Mouse (Mus musculus) embryonic facial prominence, embryonic 15.5 days (tissue): ENCODE data around the gene Ccdc88b. TPM values are rescaled to one million over a fixed set of nuclear protein-coding genes. Genes with fewer than 3 reads are reported as not detected.
"Not testable (repeated sequence)": the region's sequence is repeated elsewhere in the genome, so short reads cannot be mapped to it uniquely, and the experiment has no call there.

Experiments
- ATAC-seq: fragments of 200-750 bp; cut with Nextera tagmentation; 2 replicates; pipeline ENCODE4 v1.8.0; 2017; ENCODE audit warnings: low read depth, moderate TSS enrichment; ENCODE audit not compliant: insufficient number of reproducible peaks, low FRiP score, low TSS enrichment
- H3K27ac ChIP-seq: fragments of 300-500 bp; sonication (generic); replicated peaks from 2 replicates; pipeline ENCODE4 v1.5.1; 2015; ENCODE audit warnings: mild to moderate bottlenecking, inconsistent platforms
- H3K27me3 ChIP-seq: fragments of 300-500 bp; sonication (generic); 2 replicates; pipeline ENCODE4 v1.6.1; 2015; ENCODE audit warnings: inconsistent platforms
- H3K36me3 ChIP-seq: fragments of 300-500 bp; sonication (generic); 2 replicates; pipeline ENCODE4 v1.6.1; 2015; ENCODE audit warnings: mild to moderate bottlenecking, inconsistent platforms
- H3K4me1 ChIP-seq: fragments of 300-500 bp; sonication (generic); 2 replicates; pipeline ENCODE4 v1.6.1; 2015; ENCODE audit warnings: inconsistent platforms
- H3K4me2 ChIP-seq: fragments of 300-500 bp; sonication (generic); replicated peaks from 2 replicates; pipeline ENCODE4 v1.6.1; 2015; ENCODE audit warnings: mild to moderate bottlenecking, inconsistent platforms
- H3K4me3 ChIP-seq: fragments of 300-500 bp; sonication (generic); replicated peaks from 2 replicates; pipeline ENCODE4 v1.5.1; 2015; ENCODE audit warnings: mild to moderate bottlenecking, inconsistent platforms
- H3K9ac ChIP-seq: fragments of 300-500 bp; sonication (generic); 2 replicates; pipeline ENCODE4 v1.6.1; 2015; ENCODE audit warnings: inconsistent platforms
- H3K9me3 ChIP-seq: fragments of 300-500 bp; sonication (generic); replicated peaks from 2 replicates; pipeline ENCODE4 v1.6.1; 2016; ENCODE audit warnings: inconsistent platforms
- WGBS: fragments of 180-500 bp; shearing (Covaris S2); methylation state at CpG from one replicate; pipeline ENCODE4 v1.1.7; 2015; 5-methylcytosine and 5-hydroxymethylcytosine counted together
- polyA plus RNA-seq: library from polyadenylated mRNA; unstranded; fragments of >200 nt; fragmentation: Nextera tagmentation; extraction: Ambion mirVana; gene quantifications from 2 replicates; pipeline ENCODE4 v1.2.1, GENCODE M21; 2015

The Ccdc88b gene
- polyA plus RNA-seq = 0.80 and 1.8 TPM in 2 replicates

DNA sequence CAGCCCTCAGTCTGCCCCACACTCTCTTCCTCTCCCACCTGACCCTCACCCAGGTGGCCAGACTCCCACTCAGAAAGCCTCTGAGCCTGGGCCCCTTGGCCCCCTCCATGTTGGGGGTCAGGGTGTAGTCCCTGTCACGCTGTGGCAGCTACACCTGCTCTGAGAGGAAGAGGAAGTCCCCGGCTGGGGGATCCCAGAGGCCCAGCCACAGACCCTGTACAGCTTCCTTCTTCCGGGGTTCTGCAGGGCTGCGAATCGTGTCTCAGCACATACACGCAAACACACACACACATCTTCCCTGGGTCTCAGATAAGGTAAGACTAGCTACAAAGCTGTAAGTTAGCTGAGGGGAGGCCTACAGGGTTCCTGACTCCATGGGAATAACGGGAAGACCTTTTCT is at the start of gene Ccdc88b:
Gene Ccdc88b, minus strand, starts transcription at position 181 of the 400 bp plus-strand sequence.
- Histone ChIP-seq H3K27me3 (peaks cover 18% of the 10 kb centered on the region), H3K9me3 (no peaks in the 10 kb centered on the region), H3K4me2 (no peak within 1 kb of the TSS), H3K4me1 (peaks cover 15% of the 10 kb centered on the region), H3K4me3 (no peak within 1 kb of the TSS), H3K9ac (no peak within 1 kb of the TSS), H3K27ac (0 out of 2 replicates have a peak within 1 kb of the TSS, but pooled peaks have one; percentile 28), H3K36me3 (no peaks in the 10 kb centered on the region)
- ATAC-seq = no peak
- WGBS = 68% methylated on average over 7 of the region's 7 CpGs

DNA sequence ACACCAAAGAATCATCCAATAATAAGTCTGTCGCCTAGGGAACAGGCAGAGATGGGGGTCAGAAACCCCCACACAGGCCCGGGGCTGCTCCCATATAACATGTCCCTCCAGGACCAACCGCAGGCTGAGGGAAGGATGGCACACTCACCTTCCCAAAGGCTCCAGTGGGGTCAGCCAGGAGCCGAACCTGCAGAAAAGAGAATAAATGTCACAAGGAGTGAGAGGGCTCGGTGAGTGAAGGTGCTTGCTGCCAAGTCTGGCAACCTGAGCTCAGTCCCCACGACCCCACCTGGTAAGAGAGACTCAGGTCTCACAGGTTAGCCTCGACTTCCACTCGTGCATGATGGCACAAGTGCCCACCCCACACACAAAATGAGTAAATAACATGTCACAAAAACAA is 49.1 kb upstream of the Ccdc88b start:
- H3K27me3 ChIP-seq = no peaks in the 10 kb centered on the region
- H3K4me2 ChIP-seq = no peak overlapping the region
- WGBS = 86% methylated on average over 8 of the region's 8 CpGs
- no peak overlapping the region for H3K27ac ChIP-seq
- no peak for ATAC-seq
- H3K9ac ChIP-seq = no peak overlapping the region
- no peak overlapping the region for H3K4me3 ChIP-seq
- H3K9me3 ChIP-seq = no peaks in the 10 kb centered on the region
- peaks cover 26% of the 10 kb centered on the region for H3K4me1 ChIP-seq
- H3K36me3 ChIP-seq = peaks cover 37% of the 10 kb centered on the region

DNA sequence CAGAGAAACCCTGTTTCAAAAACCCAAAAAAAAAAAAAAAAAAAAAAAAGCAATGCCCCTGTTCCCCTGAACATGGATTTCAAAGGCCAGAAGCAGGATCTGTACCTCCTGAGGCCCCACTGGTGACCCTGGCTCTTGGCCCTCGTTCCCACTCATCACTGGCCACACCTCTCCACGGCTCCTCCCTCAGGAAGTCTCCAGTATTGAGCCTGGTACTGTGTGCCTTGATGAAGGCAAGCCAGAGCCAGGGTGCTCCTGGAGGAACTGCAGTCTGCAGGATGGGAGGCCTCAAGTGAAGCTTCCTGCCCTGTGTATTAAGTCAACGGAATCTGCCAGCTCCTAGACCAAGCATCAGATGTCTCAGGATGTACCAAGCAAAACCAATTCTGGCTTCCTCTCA is 48.2 kb upstream of the Ccdc88b start:
- Histone ChIP-seq H3K36me3 (peaks cover 28% of the 10 kb centered on the region), H3K9me3 (no peaks in the 10 kb centered on the region), H3K27ac (no peak overlapping the region), H3K4me2 (no peak overlapping the region), H3K4me1 (peaks cover 19% of the 10 kb centered on the region), H3K27me3 (no peaks in the 10 kb centered on the region), H3K9ac (no peak overlapping the region), H3K4me3 (no peak overlapping the region)
- no peak for ATAC-seq
- 83% methylated on average over 3 of the region's 3 CpGs for WGBS

DNA sequence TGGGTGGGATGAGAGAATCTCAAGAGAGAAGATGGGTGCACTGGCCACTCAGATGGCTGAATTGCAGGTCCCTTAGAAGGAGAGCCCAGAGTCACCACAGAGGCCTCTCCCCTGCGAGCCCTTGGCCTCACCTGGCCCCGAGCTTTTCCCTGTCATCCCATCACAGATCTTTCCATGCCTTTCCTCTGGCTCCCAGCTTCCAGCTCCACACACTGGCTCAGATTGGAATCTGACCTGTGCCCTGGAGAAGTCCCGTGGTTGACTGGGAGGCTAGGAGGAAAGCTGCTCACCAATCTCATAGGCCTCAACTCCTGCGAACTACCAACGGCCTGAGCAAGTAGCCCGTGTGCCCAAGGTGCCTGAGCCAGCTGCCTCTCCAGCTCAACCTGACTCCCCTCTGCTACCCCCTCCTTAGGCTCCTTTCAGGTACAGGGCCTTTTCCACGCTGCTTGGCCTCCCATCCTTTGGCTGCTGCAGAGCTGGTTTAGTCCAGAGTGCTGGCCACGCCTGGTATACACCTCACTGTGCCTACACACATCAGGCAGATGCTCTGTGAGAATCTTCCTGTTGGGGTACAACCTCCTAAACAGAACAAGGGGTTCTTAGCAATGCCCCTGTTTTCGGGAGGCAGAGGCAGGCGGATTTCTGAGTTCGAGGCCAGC is 47.6 kb upstream of the Ccdc88b start:
- ATAC-seq = no peak
- H3K27me3 ChIP-seq = no peaks in the 10 kb centered on the region
- 87% methylated on average over 11 of the region's 11 CpGs for WGBS
- no peak overlapping the region for H3K4me3 ChIP-seq
- no peak overlapping the region for H3K4me2 ChIP-seq
- H3K36me3 ChIP-seq = peaks cover 26% of the 10 kb centered on the region
- H3K9ac ChIP-seq = no peak overlapping the region
- no peak overlapping the region for H3K27ac ChIP-seq
- H3K9me3 ChIP-seq = no peaks in the 10 kb centered on the region
- peaks cover 15% of the 10 kb centered on the region for H3K4me1 ChIP-seq

DNA sequence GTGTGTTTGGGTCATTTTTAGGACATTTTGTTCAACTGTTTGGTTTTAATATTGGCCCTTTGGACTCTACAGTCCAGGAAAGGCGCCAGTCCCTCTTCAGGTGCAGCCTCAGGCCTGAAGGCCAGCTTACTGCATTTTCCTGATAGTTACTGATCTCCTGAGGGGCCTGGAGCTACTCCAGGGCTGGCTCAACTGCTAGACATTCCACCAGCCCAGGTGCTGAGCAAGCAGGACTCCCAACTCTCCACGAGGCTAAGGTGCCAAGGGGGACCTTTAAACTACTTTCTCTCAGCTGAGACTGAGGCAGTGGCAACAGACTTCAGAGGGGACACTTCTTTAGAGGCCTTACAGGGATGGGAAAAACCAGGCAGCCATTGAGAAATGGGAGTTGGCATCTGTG is 46.8 kb upstream of the Ccdc88b start:
- WGBS = 84% methylated on average over 2 of the region's 2 CpGs
- Histone ChIP-seq H3K36me3 (peaks cover 26% of the 10 kb centered on the region), H3K4me2 (no peak overlapping the region)

DNA sequence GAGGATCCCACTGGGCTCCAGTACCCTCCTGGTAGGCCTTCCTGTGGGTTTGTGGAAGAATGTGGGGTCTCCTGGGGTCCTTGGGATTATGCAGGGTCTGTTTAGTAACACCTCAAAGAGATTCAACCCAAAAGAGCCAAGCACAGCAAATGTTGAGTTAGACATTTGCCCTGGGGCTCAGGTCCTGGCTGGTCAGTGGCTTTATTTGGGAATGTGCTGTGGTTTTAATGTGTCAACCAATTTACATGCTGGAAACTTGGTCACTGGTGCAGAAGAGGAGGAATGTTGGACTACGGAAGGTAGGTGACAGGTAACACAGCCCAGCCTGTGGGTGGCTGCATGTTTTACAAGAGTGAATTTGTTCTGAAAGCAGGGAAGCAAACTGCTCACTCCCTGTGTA is 45.0 kb upstream of the Ccdc88b start:
- WGBS = 100% methylated on average over 1 of the region's 1 CpGs
- Histone ChIP-seq H3K4me2 (no peak overlapping the region), H3K9ac (no peak overlapping the region), H3K9me3 (no peaks in the 10 kb centered on the region), H3K36me3 (peaks cover 26% of the 10 kb centered on the region), H3K4me3 (no peak overlapping the region), H3K27ac (no peak overlapping the region), H3K27me3 (no peaks in the 10 kb centered on the region), H3K4me1 (peaks cover 8% of the 10 kb centered on the region)
- no peak for ATAC-seq

More for the DNA sequence above, 46.8 kb upstream of the Ccdc88b start:
- Histone ChIP-seq H3K4me1 (peaks cover 15% of the 10 kb centered on the region), H3K9ac (no peak overlapping the region), H3K27me3 (no peaks in the 10 kb centered on the region), H3K9me3 (no peaks in the 10 kb centered on the region), H3K27ac (no peak overlapping the region), H3K4me3 (no peak overlapping the region)
- ATAC-seq = no peak

DNA sequence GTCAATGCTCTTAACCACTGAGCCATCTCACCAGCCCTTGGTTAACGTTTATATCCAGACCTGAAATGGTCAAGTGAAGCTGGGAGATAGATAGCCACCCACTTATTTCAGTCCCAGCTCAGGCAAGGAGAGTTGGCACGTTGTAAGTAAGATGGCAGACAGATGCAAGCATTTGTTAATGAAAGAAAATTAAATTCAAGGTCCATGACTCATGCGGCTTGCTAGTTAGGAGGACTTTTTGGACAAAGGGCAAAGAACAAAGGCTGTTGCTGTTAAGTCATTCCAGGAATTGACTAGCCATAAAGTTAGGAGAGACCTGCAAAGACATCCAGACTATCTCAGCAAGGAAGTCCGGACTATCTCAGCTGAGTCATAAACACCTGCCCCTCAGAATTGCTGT is 41.6 kb upstream of the Ccdc88b start:
- WGBS = 81% methylated on average over 4 of the region's 4 CpGs
- Histone ChIP-seq H3K4me2 (no peak overlapping the region), H3K27me3 (no peaks in the 10 kb centered on the region), H3K4me3 (no peak overlapping the region), H3K36me3 (0 out of 2 replicates have a peak, but pooled peaks cover 2% of the 10 kb centered on the region), H3K9me3 (no peaks in the 10 kb centered on the region), H3K4me1 (no peaks in the 10 kb centered on the region), H3K9ac (no peak overlapping the region), H3K27ac (no peak overlapping the region)
- no peak for ATAC-seq

DNA sequence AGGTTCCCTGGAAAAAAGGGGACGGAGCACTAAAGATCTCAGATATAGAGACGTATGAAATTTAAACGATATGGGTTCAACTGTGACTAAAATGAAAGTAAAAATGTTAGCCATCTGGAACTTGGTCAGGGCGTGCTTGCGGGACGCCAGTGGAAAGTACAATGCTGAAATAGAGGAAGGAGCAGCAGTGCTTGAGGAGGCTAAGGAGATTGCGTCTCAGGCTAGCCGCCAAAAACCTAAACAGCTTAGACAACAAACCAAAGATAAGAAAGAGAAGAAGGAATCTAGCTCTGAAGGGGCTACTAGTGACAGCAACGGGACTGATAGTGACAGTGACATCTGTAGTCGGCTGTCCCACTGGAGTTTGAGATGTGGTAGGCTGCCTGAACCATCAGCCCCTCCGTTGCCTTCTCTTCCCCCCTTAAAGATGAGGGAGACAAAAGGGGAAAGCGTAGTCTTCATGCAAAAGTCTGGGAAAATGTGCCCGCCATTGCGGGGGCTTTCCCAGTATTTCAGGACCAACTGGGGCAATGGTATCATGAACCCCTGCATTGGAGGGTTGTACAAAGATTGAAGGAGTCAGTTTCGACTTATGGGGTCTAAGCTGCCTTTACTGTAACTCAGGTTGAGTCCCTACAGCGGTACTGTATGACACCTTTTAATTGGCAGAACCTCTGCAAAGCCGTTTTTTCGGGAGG is 37.7 kb upstream of the Ccdc88b start:
- ATAC-seq, H3K9ac ChIP-seq, H3K36me3 ChIP-seq, H3K27ac ChIP-seq, H3K4me3 ChIP-seq, H3K4me2 ChIP-seq, H3K27me3 ChIP-seq, H3K9me3 ChIP-seq, H3K4me1 ChIP-seq: not testable (repeated sequence)
- WGBS = 83% methylated on average over 18 of the region's 18 CpGs

DNA sequence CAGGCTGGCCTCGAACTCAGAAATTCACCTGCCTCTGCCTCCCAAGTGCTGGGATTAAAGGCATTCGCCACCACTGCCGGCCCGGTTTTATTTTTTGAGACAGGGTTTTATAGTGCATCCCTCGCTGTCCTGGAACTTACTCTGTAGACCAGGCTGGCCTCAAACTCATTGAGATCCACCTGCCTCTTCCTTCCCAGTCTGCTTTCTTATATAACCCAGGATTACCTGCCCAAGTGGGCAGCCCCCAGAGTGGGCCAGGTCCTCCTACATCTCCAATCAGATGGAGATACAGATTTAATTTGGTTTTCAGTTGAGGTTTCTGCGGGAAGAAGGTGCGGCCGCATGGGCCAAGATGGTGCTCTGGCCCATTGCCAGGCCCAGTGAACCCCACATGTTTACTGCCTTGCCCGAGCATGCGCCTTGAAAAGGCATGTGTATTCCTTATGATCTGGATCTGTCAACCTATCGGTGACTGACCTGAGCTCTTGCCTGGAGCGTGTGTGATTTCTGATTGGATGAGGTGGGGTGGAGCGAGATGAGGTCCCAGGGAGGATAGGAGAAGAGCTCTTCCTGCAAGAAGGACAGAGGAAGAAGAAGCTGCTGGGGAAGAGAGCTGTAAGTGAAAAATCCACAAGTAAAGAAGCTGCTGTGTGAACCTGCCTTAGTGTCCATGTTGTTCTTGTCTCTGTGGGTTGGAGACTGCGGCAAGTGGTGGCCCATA is 35.9 kb upstream of the Ccdc88b start:
- H3K36me3 ChIP-seq = no peaks in the 10 kb centered on the region
- H3K4me1 ChIP-seq = no peaks in the 10 kb centered on the region
- no peak for ATAC-seq
- no peak overlapping the region for H3K4me3 ChIP-seq
- 84% methylated on average over 14 of the region's 14 CpGs for WGBS
- no peaks in the 10 kb centered on the region for H3K9me3 ChIP-seq
- H3K27me3 ChIP-seq = no peaks in the 10 kb centered on the region
- H3K27ac ChIP-seq = no peak overlapping the region
- no peak overlapping the region for H3K9ac ChIP-seq
- no peak overlapping the region for H3K4me2 ChIP-seq

DNA sequence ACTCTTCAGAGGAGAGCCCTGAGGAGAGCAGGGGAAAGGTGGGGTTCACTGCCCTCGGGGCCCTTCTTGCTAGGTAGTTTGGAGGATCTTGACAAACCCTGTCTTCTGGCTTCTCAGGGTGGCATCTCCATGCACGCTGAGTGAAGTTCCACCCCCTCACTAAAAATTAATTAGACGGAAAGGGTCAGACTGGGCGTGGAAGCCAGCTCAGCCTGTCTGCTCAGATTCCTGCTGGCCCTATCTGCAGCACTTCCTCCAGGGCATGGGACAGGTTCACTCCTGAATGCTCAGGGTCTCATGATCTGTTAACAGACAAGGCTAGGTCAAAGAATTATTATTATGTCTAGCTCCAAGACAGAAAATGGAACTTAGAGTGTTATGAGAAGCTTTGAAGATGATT is 34.5 kb upstream of the Ccdc88b start:
- H3K4me3 ChIP-seq = no peak overlapping the region
- no peaks in the 10 kb centered on the region for H3K36me3 ChIP-seq
- H3K9me3 ChIP-seq = no peaks in the 10 kb centered on the region
- H3K27me3 ChIP-seq = no peaks in the 10 kb centered on the region
- no peak overlapping the region for H3K9ac ChIP-seq
- H3K27ac ChIP-seq = no peak overlapping the region
- H3K4me1 ChIP-seq = no peaks in the 10 kb centered on the region
- ATAC-seq = no peak
- H3K4me2 ChIP-seq = no peak overlapping the region
- WGBS = 42% methylated on average over 4 of the region's 4 CpGs

DNA sequence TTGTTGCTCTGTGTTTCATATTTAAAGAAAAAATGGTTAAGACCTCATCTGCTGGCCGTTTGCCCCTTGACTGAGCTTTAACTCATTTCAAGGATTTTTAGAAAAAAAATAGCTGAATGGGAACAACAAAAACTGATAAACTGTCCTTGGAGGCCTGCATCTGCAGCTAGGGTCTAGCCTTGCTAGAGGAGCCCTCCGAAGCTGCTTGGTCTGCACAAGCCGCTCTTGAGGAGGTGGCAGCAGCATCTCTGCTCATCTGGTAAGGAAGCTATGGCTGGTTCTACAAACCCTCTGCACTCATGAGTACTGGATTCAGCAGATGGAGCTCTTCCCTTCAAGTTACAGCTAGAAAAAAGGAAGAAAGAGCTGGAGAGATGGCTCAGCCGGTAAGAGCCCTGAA is 20.0 kb upstream of the Ccdc88b start:
- H3K27me3 ChIP-seq = no peaks in the 10 kb centered on the region
- ATAC-seq = no peak
- H3K36me3 ChIP-seq = no peaks in the 10 kb centered on the region
- no peak overlapping the region for H3K9ac ChIP-seq
- H3K9me3 ChIP-seq = no peaks in the 10 kb centered on the region
- H3K27ac ChIP-seq = no peak overlapping the region
- H3K4me2 ChIP-seq = no peak overlapping the region
- H3K4me3 ChIP-seq = no peak overlapping the region
- 84% methylated on average over 4 of the region's 4 CpGs for WGBS
- H3K4me1 ChIP-seq = no peaks in the 10 kb centered on the region
